Mouse (Mus musculus) yolk sac, embryonic 10.5 days (tissue): Measurements from ENCODE around the gene Tldc2.

Source experiments
- DNase-seq: peaks from one replicate; pipeline ENCODE4 v3.0.0-alpha.2; 2017; ENCODE audit warnings: low spot score

Gene Tldc2

DNA sequence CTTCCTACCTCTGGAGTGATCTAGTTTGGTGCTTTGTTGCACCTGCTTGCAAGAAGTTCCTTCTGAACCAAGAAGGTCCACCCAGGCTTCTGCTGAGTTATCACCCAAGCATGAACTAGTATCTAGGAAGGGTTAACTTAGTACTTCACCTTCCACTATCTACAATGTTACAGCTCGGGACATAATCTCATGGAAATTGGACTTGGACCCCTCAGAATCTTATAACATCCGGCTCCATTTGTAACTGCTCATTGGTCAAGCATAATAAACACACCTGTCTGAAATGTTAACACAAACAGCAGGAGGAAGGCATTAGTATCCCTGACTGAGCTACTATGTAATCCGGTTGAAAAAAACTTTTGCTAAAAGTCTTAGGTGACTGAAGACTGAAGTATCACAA lies 40.5 kb downstream of the Tldc2 start:
- no peak for DNase-seq

DNA sequence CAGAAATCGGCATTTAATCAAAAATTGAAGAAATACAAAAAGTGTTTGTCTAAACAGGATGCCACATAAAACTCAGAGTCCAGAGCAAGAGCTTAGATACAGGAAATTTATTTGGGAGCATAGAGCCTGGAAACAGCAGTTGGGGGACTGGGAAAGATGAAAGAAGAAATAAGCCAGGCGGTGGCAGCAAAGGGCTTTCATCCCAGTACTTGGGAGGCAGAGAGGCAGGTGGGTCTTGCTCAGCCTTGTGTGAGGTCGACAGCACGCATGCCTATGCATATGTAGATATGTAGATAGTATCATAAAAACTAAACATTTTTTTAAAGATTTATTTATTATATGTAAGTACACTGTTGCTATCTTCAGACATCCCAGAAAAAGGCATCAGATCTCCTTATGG lies 41.2 kb downstream of the Tldc2 start:
- no peak for DNase-seq

DNA sequence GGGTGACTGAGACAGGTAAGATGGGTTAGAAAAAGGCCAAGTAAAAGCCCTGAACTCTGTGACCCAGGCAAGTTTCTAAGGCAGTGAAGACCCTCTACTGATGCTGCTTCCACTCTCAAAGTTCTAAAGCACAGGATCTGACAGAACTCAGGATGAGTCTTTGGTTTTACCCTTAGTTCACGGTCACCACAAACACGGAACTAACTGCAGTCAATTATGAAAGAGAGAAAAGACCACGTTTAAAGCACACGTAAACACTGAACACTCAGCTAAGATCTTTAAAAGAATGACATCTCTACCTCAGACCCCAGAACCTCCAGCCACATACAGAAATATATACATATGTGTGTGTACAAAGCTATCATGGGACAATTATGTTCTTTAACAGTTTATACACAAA lies 42.2 kb downstream of the Tldc2 start:
- no peak for DNase-seq

GRCm38 (mm10) chr2:157129601-157130164 lies 42.8 kb downstream of the Tldc2 start:
- no peak for DNase-seq

- DNase-seq = no peak
Measured at GRCm38 (mm10) chr2:157130813-157131514, 44.1 kb downstream of the Tldc2 start.

DNA sequence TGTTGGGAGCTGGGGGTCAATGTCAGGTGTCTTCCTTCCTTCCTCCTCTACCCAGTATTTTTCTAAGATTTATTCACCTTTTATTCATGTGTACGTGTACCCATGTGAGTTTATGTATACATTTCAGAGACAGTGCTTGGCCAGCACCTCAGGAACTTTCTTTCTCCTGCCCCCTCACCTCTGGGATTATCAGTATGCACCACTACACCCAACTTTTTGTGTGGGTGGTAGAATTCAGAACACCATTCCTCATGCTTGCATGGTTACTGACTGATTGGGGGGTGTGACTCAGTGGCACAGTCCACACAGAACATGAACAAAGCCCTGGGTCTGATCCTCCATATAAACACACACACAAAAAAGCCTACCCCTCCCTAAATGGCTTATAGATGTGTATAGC lies 45.2 kb downstream of the Tldc2 start:
- no peak for DNase-seq

DNA sequence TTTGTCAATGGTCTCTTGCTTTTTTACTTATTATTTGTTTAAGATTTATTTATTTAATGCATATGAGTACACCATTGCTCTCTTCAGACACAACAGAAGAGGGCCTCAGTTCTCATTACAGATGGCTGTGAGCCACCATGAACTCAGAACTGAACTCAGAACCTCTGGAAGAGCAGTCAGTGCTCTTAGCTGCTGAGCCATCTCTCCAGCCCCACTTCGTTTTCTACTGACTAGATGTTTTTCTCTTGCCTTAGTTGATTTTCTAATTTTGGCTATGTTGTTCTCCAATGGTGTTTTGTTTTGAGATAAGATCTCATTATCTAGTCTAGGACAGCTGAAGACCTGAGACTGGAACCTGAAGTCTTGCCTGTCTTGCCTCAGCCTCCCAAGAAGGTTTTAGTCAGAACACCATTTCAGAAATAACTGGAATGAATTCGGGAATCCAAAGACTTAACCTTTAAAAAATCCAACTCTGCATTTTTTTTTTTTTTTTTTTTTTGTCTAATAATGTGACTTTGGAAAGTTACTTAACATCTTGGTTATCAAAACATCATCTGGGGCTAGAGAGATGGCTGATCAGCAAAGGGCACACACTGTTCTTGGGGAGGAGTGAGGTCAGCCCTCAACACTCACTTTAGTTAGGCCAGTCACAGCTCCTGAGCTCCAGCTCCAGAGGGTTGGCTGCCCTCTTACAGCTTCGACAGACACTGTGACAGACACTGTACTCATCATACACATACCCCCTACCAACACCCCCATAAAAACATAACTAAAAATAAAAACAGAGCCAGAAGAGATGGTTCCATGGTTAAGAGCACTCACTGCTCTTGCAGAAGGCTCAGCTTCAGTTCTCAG lies 46.1 kb downstream of the Tldc2 start:
- DNase-seq = no peak

DNA sequence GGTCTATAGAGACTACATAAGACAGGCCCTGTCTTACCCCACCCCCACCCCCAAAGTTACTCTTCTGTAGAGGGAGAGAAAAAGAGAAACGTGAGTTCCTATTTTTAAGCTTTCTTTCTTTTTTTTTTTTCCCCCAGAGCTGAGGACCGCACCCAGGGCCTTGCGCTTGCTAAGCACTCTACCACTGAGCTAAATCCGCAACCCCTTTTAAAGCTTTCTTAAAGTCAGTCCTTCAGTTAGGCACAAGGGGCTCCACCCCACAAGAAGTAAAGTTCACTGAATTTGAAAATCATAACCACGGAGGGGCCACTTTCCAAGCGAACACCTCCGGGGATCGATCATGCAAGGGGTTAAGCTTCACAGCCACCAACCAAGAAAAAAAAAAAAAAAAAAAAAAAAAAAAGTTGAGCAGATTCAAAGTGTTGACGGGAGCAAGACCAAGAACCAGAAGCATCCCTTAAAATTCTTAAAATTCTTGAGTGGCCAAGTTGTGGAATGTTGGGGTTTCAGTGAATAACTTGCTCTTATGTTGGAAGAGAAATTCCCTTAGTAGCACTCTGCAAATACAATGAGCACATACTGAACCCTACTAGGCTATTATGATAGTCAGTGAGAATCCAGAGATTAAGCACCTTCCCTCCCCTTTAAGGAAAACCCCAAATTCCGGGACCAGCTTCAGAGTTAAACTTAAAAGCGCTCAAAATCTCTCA lies 47.1 kb downstream of the Tldc2 start:
- DNase-seq = no peak

DNA sequence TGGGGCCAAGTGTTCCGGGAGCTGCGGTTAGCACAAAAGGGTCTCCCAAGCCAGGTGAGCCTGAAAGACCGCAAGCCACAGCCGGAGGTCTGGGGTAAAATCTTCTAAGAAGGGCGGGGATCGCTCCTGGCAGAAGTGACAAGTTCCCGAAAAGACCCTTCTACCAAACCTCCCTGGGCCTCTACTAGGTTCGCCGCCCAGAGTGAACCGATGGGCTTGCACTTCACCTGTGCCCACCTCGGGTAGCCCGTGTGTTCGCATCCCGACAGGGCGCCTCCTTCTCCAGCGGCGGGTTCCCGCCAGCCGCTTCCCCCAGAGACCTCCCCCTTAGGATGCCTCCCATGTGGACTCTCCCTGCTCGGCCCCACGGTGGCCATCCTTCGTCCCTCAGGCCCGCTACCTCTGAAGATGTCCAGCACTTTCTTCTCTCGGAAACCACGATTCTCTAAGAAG lies 47.6 kb downstream of the Tldc2 start:
- no peak for DNase-seq

DNA sequence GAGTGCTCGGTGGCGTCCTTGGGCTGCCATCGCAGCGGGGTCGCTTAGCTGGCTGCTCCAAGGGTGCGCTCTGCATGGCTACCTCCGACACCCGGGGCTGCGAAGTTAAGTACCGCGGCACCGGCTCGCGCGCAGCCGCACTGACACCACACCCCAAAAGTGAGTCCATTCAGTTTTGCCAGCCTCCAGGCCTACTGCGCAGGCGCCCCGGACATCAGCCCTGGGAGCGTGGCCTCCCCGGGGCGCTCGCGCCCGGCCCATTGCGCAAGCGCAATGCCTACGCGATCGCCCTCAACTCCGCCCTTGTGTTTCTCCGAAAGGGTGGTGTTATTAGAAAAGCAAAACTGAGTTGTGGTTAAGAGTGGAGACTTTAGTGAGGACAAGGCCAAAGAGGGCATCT lies 48.2 kb downstream of the Tldc2 start, which contains the start of gene Samhd1:
TSS of gene Samhd1 (minus strand) at position 252 of the 400 bp plus-strand sequence.
- DNase-seq = peak; percentile 93

DNA sequence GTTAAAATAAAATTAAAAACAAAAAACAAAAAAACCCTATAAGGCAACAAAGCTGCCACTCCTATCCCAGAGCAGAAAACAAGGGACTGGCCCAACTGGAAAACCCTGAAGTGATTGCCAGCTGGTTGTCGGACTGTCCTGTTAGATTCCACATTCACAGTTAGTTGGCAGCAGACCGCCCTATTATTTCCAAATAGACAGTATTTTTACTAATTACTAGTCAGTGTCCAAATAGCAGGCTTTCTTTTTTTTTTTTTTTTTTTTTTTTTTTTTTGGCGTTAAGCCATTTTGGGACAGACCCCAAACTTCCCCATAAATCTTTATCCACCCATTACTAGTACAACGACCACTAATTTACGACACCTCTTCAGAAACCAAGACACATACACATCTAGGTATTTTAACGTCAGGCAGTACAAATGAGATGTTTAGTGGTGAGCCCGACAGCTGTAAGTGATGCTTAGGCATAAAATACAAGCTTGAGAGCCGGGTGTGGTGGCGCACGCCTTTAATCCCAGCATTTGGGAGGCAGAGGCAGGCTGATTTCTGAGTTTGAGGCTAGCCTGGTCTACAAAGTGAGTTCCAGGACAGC lies 48.8 kb downstream of the Tldc2 start:
- no peak for DNase-seq

DNA sequence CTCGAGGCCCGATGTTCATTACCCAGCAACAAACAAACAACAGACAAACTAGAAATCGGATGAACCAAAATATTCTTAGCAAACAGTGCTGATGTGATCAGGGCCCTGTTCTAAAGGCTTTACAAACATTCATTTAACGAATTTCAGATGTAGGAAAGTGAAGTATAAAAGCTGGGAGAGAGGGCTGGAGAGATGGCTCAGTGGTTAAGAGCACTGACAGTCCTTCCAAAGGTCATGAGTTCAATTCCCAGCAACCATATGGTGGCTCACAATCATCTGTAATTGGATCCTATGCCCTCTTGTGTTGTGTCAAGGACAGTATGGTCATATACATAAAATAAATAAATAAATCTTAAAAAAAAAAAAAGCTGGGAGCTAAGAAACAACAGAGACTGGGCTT lies 49.3 kb downstream of the Tldc2 start:
- DNase-seq = no peak

- no peak for DNase-seq
Measured at GRCm38 (mm10) chr2:157136646-157137045, 49.8 kb downstream of the Tldc2 start.

DNA sequence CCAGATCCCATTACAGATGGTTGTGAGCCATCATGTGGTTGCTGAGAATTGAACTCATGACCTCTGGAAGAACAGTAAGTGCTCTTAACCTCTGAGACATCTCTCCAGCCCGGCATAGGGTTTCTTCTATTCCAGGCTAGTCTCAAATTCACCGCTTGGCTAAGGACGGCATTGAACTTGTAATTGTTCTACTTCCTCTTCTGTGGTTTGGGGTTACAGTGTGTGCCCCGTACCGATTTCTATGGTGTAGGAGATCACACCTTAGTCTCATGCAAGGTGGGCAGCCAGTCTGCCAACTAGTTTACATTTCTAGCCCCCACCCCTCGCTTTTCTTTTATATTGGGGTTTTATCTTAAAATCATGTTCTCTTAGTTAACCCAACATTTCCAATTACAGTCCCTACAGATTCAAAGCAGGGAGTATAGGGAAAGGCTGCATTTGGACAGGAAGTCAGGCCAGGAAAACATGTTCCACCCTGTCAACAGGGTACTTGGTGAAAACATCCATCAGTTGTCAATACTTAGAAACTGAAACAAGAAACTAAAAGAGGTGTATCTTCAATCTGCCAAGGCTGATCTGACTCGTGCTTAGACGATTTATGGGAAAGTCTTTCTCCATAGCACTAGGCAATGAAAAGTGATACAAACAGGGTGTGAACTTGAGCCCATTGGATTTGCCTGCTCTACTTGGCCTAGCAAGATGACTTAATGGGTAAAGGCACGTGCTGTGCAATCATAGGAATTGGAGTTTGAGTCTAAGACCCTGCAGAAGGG lies 51.3 kb downstream of the Tldc2 start:
- no peak for DNase-seq

DNA sequence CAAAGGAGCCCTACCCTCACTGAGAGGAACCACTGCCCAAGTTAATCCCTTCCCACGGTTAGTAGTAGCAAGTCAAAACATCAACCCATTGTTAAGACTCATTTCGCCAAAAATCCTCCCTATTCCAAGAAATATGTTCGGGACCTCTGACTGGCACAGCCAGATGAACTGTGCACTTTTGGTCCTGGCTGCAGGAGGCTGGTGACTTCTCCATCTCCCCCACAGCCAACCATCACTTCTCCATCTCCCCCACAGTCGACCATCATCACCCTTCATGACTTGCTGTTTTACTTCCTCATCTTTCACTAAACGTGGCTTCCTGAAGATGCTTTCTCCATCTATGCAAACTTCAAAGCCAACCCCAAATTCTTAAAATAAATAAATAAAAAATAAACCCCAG lies 52.0 kb downstream of the Tldc2 start:
- DNase-seq = no peak

DNA sequence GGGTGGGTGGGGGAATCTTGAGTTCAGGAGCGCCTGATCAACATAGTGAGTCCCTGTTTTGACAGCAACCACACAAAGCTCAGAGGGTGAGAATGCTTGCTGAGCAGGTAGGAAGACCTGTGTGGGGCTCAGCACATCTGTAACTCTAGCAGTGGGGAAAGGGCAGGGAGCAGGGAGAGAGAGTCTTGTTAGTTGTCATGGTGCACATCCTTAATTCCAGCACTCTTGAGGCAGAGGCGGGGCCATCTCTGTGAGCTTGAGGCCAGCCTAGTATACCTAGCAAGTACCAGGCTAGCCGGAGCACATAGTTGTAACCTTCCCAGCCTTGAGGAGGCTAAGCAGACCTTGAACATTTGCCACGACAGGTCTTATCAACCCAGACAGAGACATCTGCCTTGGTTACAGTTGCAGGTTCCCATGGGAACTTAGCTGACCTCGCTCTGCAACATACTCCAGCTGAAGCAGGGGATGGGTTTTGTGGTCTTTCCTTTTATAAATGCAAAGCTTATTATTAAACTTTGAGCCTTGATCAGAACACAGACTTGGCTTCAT lies 52.5 kb downstream of the Tldc2 start:
- DNase-seq = no peak

DNA sequence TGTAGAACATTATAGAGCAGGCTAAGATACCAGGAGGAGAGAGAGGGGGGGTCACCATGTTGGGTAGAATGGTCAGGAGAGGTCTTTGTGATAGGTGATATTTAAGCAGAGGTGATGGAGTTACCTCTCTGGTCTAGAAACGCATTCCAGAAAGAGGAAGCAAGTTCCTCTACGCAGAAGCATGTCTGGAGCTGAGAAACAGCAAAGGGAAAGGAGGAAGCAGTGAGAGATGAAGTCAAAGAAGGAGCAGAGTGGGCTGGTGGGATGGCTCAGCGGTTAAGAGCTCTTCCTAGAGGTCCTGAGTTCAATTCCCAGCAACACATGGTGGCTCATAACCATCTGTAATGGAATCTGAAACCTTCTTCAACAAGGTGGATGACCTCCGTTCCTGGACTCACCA lies 55.1 kb downstream of the Tldc2 start:
- no peak for DNase-seq

DNA sequence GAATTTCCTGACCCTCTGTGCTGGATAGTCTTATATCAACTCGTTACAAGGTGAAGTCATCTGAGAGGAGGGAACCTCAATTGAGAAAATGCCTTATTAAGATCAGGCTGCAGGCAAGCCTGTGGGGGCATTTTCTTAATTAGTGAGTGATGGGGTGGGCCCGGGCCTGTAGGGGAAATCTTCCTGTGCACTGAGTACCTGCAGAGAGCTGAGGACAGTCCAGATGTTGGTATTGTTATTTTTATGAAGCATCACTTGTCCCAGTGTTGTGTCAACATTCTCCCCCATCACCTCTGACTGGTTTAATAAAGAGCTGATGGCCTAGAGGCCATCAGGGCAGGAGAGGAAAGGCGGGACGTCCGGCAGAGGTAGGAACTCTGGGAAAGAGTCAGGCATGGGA lies 57.3 kb downstream of the Tldc2 start:
- DNase-seq = no peak

GRCm38 (mm10) chr2:157145173-157145572 lies 58.3 kb downstream of the Tldc2 start:
- DNase-seq = peak; percentile 83
